Comparison of ENCODE assay signal across 8 mouse cellular contexts in the genomic region with DNA sequence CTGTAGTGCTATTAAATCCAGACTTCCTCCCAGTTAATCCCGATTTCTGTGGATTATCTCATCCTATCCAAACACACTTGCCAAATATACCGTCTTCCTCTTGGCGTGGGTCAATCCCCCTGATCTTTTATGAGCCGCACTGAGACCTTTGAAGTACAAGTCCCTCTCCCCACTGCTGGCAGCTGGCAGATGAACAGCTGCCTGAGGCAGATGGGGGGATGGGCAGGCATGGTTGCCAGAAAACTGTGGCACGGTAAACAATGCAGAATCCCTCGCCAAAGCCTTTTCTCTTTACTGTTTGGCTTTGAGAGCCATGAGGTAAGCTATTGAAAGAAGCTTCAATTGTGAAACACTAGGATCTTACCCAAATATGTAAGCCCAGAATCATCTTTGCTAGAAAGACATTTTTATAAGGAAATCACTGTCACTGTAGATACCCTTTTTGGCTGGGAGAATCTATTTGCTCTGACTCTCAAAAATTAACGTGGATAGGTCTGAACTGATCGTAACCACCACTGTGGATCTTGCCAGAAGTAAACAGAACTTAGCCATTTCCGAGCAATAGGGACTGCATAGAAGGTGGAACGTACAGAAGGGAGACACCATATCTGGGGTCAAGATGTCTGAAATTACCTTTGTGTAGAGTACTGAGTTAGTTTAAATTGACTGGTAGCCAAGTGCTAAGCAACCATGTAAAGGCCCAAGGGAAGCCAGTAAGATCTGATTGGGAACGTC.
A peak's percentile ranks its signal among the peaks of the same experiment; 100 is the strongest.
DNase-seq lines count a peak whose midpoint lies in the region.

No protein-coding gene starts in this region.

- intact Hi-C loops in gastrocnemius, postnatal 36 days (cut with DNase I): no loop called here

- DNase-seq in adrenal gland, adult 2 months: peak; percentile 35
- no peak for DNase-seq in adrenal gland, adult 8-10 months
- peak; percentile 66 for DNase-seq in lung, postnatal 10 days
- no peak for DNase-seq in lung, adult 18-20 months
- peak; percentile 20 to 26 for DNase-seq in gastrocnemius, postnatal 36 days
- DNase-seq in lung, postnatal 14 days: peak; percentile 39
- DNase-seq in thymus, postnatal 4 days: peak; percentile 60
- DNase-seq in spleen, adult 18-20 months: no peak

Comparison
In these comparisons a context has a peak if more than half of its experiments do, and no peak if none do; other contexts are left out.
1. DNase-seq: peak in adrenal gland, adult 2 months (single experiment), lung, postnatal 10 days (single experiment), gastrocnemius, postnatal 36 days (2 of 2), lung, postnatal 14 days (single experiment) and thymus, postnatal 4 days (single experiment); none in adrenal gland, adult 8-10 months (single experiment), lung, adult 18-20 months (0 of 2) and spleen, adult 18-20 months (0 of 2).